Mouse (Mus musculus) forebrain, postnatal 0 days (tissue): ENCODE results near the gene Atp2b2. TPM values are rescaled to one million over a fixed set of nuclear protein-coding genes. Genes with fewer than 3 reads are reported as not detected.

Experiments
- ATAC-seq: fragments of 200-750 bp; cut with Nextera tagmentation; 2 replicates; pipeline ENCODE4 v1.8.0; 2017; ENCODE audit warnings: mild to moderate bottlenecking, moderate library complexity
- DNase-seq: peaks from one replicate; pipeline ENCODE4 v3.0.0-alpha.2; 2015
- H3K27ac ChIP-seq: fragments of 300-500 bp; sonication (generic); 2 replicates; pipeline ENCODE4 v1.5.1; 2014; ENCODE audit warnings: low read depth, mild to moderate bottlenecking, antibody characterized with exemption, low read length, moderate library complexity, mixed read lengths
- H3K27me3 ChIP-seq: fragments of 300-500 bp; sonication (generic); 2 replicates; pipeline ENCODE4 v1.6.1; 2014; ENCODE audit warnings: mild to moderate bottlenecking, low read length, mixed read lengths; ENCODE audit not compliant: insufficient read depth
- H3K36me3 ChIP-seq: fragments of 300-500 bp; sonication (generic); 2 replicates; pipeline ENCODE4 v1.6.1; 2014; ENCODE audit warnings: mild to moderate bottlenecking, moderate library complexity; ENCODE audit not compliant: insufficient read depth
- H3K4me1 ChIP-seq: fragments of 300-500 bp; sonication (generic); 2 replicates; pipeline ENCODE4 v1.6.1; 2014; ENCODE audit warnings: antibody characterized with exemption; ENCODE audit not compliant: insufficient read depth
- H3K4me2 ChIP-seq: fragments of 300-500 bp; sonication (generic); 2 replicates; pipeline ENCODE4 v1.6.1; 2014; ENCODE audit warnings: low read depth, mild to moderate bottlenecking, moderate library complexity
- H3K4me3 ChIP-seq: fragments of 300-500 bp; sonication (generic); 2 replicates; pipeline ENCODE4 v1.5.1; 2014; ENCODE audit warnings: low read depth, low read length, mixed read lengths
- H3K9ac ChIP-seq: fragments of 300-500 bp; sonication (generic); 2 replicates; pipeline ENCODE4 v1.6.1; 2014; ENCODE audit warnings: mild to moderate bottlenecking
- H3K9me3 ChIP-seq: fragments of 300-500 bp; sonication (generic); 2 replicates; pipeline ENCODE4 v1.6.1; 2016; ENCODE audit warnings: low read length
- CTCF ChIP-seq: sonication (generic); IDR thresholded peaks from 2 replicates; pipeline ENCODE4 v1.5.1; 2016; ENCODE audit warnings: antibody characterized with exemption, control low read depth, low read depth
- WGBS: fragments of 180-500 bp; shearing (Covaris S2); extraction: QIAGEN DNeasy Blood & Tissue Kit; methylation state at CpG from one replicate; pipeline ENCODE4 v1.1.7; 2014; 5-methylcytosine and 5-hydroxymethylcytosine counted together
- polyA plus RNA-seq: library from polyadenylated mRNA; unstranded; fragments of >200 nt; fragmentation: Nextera tagmentation; extraction: Ambion mirVana; gene quantifications from 2 replicates; pipeline ENCODE4 v1.2.1, GENCODE M21; 2015
- total RNA-seq: library from RNA; depleted of rRNA; stranded (reverse); fragments of >200 nt; gene quantifications from 2 replicates; pipeline ENCODE4 v1.2.3, GENCODE M21; 2014

Gene Atp2b2
- total and polyA plus RNA-seq, 2 experiments from 2014 or later = 37.8 to 65.1 TPM

DNA sequence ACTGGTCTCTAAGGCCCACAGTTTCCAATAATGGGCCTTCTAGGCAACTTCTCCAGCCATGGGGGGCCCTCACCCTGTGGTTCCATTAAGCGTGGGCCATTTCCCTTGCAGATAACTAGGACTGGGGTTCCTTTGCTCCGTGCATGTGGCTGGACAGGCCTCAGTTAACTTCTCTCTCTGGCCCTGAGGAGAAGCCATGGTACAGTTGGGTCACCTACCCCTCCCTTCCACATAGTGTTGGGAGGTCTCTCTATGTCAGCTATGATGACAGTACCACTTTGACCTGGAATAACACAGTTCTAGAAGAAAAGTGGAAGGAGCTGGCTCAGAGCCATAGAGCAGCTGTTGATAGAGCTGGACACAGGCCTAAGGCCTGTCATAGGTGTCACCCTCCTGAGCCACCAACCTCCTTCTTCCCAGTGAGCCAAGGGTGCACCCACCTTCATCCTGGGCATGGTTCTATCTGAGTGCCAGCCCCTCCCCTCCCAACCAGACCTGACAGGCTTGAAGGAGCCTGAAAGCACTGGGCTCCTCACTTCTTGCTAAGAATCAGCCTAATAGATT is 185.0 kb downstream of the Atp2b2 start:
- Histone ChIP-seq H3K9ac (no peak overlapping the region), H3K4me3 (no peak overlapping the region), H3K27ac (peak overlapping the region; percentile 81), H3K27me3 (no peaks in the 10 kb centered on the region), H3K36me3 (no peaks in the 10 kb centered on the region), H3K4me1 (peaks cover 40% of the 10 kb centered on the region), H3K9me3 (no peaks in the 10 kb centered on the region), H3K4me2 (no peak overlapping the region)
- WGBS = 48% methylated on average over 2 of the region's 2 CpGs
- no peak for DNase-seq
- ATAC-seq = no peak
- no peak for TF ChIP-seq CTCF

DNA sequence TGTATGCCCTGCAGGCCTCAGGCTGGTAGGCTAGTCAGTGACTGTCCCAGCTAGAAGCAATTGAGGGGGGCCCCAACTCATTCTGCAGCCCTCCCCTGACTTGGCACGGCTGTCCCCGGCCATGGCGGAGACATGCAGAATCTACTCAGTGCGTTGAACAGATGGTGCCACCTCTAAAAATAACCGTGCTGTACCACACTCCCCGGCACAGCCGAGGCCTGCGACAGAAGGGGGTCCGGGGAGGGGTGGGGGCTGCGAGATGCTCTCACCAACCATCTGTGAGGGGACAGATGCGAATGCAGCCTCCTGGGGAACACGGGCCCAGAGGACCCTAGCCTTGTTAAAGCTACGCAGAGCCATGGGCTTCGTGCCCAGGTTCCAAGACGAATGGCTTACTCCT is 185.6 kb downstream of the Atp2b2 start:
- ATAC-seq = peak; percentile 88
- no peak overlapping the region for H3K4me3 ChIP-seq
- 34% methylated on average over 15 of the region's 15 CpGs for WGBS
- no peaks in the 10 kb centered on the region for H3K9me3 ChIP-seq
- no peaks in the 10 kb centered on the region for H3K27me3 ChIP-seq
- H3K36me3 ChIP-seq = no peaks in the 10 kb centered on the region
- DNase-seq = peak; percentile 89
- TF ChIP-seq CTCF = no peak
- no peak overlapping the region for H3K9ac ChIP-seq
- peak overlapping the region; percentile 81 for H3K27ac ChIP-seq
- no peak overlapping the region; the same call in 1 of the 2 replicates for H3K4me2 ChIP-seq
- peaks cover 40% of the 10 kb centered on the region for H3K4me1 ChIP-seq

DNA sequence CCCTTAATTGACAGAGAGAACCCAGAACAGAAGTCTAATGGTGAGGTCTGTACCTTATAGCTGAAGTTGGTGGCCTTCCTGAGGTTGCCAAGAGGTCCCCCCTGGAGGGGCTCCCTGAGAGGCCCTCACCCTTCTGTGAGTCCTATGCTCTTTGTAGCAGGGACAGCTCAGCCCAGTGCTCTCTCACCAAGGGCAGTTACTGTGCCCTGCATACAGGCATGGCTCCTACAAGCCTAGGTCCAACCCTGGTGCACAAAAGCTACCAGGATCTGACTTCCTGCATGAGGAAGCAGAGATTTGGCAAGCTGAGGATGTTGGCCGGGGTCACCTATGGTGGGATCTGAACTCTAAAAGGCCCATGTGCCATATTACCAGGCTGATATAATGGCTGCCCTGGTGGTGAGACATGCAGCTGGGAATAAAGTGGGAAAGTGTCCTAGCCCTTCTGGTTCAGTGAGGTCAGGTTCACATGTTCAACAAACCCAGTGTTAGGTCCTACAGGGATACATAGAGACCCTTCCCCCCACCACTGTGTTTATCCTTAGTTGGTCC is 186.2 kb downstream of the Atp2b2 start:
- ATAC-seq (no peak), DNase-seq (no peak)
- H3K27ac ChIP-seq = peak overlapping the region; percentile 81
- no peak overlapping the region for H3K9ac ChIP-seq
- no peaks in the 10 kb centered on the region for H3K9me3 ChIP-seq
- H3K4me3 ChIP-seq = no peak overlapping the region
- no peak for TF ChIP-seq CTCF
- 69% methylated on average over 1 of the region's 1 CpGs for WGBS
- H3K4me1 ChIP-seq = peaks cover 39% of the 10 kb centered on the region
- no peaks in the 10 kb centered on the region for H3K27me3 ChIP-seq
- H3K36me3 ChIP-seq = no peaks in the 10 kb centered on the region
- no peak overlapping the region for H3K4me2 ChIP-seq

DNA sequence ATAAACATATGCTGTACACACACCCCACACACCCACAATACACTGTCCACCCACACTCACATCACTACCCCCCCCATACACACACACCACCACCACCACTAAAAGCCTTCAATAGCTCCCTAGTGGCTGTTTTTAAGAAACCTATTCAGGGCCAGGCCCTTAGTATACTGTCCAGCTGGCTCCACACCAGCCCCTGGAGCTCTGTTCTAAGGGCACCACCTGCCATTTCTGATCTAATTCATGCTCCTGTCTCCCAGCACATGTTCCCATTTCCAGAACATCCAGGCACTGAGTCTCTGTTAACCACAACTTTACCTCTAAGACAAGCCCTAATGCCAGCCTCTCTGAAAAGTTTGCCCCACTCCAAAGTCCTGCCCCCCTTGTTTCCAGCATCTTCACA is 186.8 kb downstream of the Atp2b2 start:
- H3K27me3 ChIP-seq = no peaks in the 10 kb centered on the region
- H3K4me1 ChIP-seq = peaks cover 33% of the 10 kb centered on the region
- no peak overlapping the region for H3K9ac ChIP-seq
- ATAC-seq (no peak), DNase-seq (no peak)
- no peak for TF ChIP-seq CTCF
- H3K4me3 ChIP-seq = no peak overlapping the region
- H3K9me3 ChIP-seq = no peaks in the 10 kb centered on the region
- no peak overlapping the region for H3K4me2 ChIP-seq
- H3K27ac ChIP-seq = no peak overlapping the region
- no peaks in the 10 kb centered on the region for H3K36me3 ChIP-seq

DNA sequence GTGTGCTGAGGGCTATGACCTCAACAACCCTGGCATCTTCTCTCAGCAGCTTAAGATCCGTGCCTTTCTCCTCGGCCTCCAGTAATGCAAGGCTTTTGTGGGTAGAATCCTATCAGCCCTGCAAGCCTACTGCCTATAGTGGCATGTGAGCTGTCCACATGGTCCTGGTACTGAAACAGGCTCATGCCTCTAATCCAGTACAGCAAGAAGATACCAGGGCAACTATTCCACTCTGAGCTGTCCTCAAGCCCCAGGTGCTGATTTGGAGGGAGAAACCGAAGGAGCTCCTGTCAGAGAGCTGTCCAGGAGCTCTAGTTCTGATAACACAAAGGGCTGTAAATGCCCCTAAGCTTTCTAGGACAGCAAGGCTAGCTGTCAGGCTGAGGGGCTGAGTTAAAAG is 190.1 kb downstream of the Atp2b2 start:
- ATAC-seq (no peak), DNase-seq (peak; percentile 48)
- H3K36me3 ChIP-seq = no peaks in the 10 kb centered on the region
- H3K4me3 ChIP-seq = no peak overlapping the region
- TF ChIP-seq CTCF = no peak
- H3K27ac ChIP-seq = peak overlapping the region; percentile 62
- no peak overlapping the region for H3K9ac ChIP-seq
- no peak overlapping the region for H3K4me2 ChIP-seq
- H3K4me1 ChIP-seq = peaks cover 38% of the 10 kb centered on the region
- H3K9me3 ChIP-seq = no peaks in the 10 kb centered on the region
- 7% methylated on average over 3 of the region's 3 CpGs for WGBS
- H3K27me3 ChIP-seq = no peaks in the 10 kb centered on the region

DNA sequence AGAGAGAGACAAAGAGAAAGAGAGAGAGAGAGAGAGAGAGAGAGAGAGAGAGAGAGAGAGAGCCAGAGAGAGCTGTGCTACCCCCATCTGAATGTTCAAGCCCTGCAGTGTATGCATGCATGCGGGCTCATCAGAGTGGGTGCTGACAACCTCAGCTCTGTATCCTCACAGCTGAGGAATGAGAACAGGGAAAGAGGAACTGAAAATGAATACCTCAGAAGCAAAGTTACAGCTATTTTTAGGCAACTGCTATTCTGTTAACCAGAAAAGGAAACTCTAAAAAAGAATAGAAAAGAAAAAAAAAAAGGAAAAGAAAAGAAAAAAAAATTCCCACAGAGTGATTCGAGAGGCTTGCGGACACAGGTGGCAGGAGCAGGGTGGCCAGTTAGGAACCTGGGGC is 192.6 kb downstream of the Atp2b2 start:
- ATAC-seq (peak; percentile 54), DNase-seq (no peak)

DNA sequence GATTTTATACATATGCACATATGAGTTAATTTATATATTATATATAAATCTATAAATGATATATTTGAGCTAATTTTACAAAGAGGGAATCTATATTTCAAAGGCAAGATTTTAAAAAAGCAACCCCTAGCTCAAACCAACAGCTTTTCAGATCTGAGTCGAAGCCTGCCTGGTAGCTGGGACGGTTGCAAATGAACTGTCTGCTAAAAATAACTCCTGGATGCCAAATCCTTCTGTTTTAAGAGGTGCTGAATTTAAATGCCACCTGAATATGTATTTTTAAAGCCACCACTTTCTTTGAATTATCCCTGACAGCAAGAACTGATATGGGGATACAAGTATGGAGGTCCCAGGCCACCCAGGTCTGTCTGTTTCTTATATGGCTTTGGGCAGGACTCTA is 193.8 kb downstream of the Atp2b2 start:
- Histone ChIP-seq H3K36me3 (no peaks in the 10 kb centered on the region), H3K9ac (no peak overlapping the region), H3K27ac (peak overlapping the region; percentile 73), H3K4me2 (no peak overlapping the region), H3K4me3 (no peak overlapping the region), H3K9me3 (no peaks in the 10 kb centered on the region), H3K27me3 (no peaks in the 10 kb centered on the region), H3K4me1 (peaks cover 22% of the 10 kb centered on the region)
- DNase-seq (peak; percentile 59), ATAC-seq (peak; percentile 38; the same call in 1 of the 2 replicates)
- TF ChIP-seq CTCF = no peak
- 35% methylated on average over 2 of the region's 2 CpGs for WGBS

More for the DNA sequence above, 192.6 kb downstream of the Atp2b2 start:
- H3K36me3 ChIP-seq = no peaks in the 10 kb centered on the region
- no peak overlapping the region for H3K4me2 ChIP-seq
- no peak overlapping the region for H3K4me3 ChIP-seq
- no peaks in the 10 kb centered on the region for H3K27me3 ChIP-seq
- peak overlapping the region; percentile 73 for H3K27ac ChIP-seq
- H3K4me1 ChIP-seq = peaks cover 22% of the 10 kb centered on the region
- no peaks in the 10 kb centered on the region for H3K9me3 ChIP-seq
- no peak for TF ChIP-seq CTCF
- H3K9ac ChIP-seq = no peak overlapping the region
- 65% methylated on average over 3 of the region's 3 CpGs for WGBS
